Mouse (Mus musculus) skeletal muscle tissue, adult 2 months (tissue): ENCODE data around the gene Disp3.

Source experiments
- DNase-seq: peaks from one replicate; pipeline ENCODE4 v3.0.0-alpha.2; 2012; ENCODE audit warnings: low read depth, low spot score

Disp3 gene

DNA sequence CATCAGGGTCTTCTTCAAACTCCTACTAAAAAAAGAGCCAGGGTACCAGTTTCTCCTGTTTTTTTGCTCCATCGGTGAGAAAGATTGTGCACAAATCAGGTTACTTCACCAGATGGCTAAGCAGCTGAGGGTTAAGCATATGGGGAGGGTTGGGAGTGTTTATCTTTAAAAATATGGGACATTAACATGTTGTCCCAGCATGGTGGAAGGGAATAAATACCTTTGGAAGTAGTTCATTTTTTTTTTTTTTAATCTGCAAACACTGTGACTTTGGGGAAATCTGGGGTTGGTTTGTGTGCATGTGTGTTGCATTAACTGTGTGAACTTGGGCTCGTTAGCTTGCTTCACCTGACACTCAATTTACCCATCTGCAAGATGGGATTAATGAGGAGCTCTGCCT is 3.3 kb upstream of the Disp3 start:
- no peak for DNase-seq

- peak; percentile 11 for DNase-seq
These were observed 337 bp upstream of the Disp3 start for GRCm38 (mm10) chr4:148288055-148288549.

- no peak for DNase-seq
These were observed 724 bp downstream of the Disp3 start for GRCm38 (mm10) chr4:148287041-148287440.

GRCm38 (mm10) chr4:148286226-148287031 is 1.3 kb downstream of the Disp3 start:
- no peak for DNase-seq

GRCm38 (mm10) chr4:148284219-148284618 is 3.5 kb downstream of the Disp3 start:
- DNase-seq = no peak

GRCm38 (mm10) chr4:148276816-148277491 is 10.8 kb downstream of the Disp3 start:
- no peak for DNase-seq

- no peak for DNase-seq
These were observed 13.1 kb downstream of the Disp3 start for GRCm38 (mm10) chr4:148274671-148275070.

- DNase-seq = no peak
These were observed 14.5 kb downstream of the Disp3 start for GRCm38 (mm10) chr4:148273229-148273628.

GRCm38 (mm10) chr4:148271656-148272055 is 16.1 kb downstream of the Disp3 start:
- no peak for DNase-seq

GRCm38 (mm10) chr4:148266973-148267507 is 20.7 kb downstream of the Disp3 start:
- DNase-seq = no peak

DNA sequence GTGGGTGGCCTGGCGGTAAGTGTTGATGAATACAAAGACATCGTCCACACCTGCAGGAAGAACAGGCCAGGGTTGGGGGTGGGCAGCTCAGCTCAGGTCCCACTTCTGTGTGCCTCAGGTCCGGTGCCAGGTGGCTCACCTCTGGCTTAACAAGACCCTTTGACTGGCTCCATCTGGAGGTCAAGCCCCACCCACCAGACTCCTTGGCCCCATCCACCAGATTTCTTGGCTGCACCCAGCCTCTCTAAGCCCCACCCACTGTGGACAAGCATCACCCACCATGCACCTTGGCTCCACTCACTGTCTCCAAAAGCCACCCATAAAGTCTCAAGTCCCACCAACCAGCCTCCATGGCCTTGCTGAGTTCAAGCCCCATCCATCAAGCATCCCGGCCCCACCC is 27.8 kb downstream of the Disp3 start:
- DNase-seq = no peak

DNA sequence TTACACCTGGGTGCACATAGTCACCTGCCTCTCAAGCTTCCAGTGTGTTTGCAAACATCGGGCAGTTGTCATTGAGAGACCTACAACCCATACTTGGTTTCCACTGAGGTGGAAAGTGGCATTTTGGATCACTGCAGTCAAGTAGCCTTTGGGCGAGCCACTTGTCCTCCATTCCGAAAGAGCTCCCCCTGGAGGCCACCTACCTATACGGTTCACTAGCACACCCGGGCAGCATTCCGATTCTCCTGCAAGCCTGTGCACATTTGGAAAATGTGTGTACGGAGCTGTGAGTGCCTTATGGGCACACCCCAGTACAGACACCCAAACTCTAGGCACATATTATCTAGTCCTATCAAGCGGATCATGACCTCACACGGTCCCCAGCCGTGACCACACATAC is 38.4 kb downstream of the Disp3 start:
- DNase-seq = no peak

DNA sequence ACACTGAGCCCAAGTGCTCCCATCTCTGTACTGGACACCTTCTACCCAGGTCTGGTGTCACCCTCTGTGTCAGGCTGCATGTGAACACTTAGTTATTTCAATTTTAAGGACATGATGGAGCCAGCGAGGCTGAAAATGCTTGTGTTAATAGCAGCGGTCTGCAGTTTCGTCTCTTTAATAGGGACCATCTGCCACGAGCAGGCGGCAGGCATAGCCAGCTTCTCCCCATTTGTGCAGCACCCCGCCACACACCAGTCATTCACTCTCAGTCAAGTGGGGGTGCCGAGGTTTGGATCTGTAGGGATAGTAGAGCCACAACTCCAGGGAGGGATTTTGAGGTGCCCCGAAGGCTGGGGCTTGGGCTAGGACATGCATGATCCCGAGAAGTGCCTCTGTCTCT is 47.4 kb downstream of the Disp3 start:
- no peak for DNase-seq

DNA sequence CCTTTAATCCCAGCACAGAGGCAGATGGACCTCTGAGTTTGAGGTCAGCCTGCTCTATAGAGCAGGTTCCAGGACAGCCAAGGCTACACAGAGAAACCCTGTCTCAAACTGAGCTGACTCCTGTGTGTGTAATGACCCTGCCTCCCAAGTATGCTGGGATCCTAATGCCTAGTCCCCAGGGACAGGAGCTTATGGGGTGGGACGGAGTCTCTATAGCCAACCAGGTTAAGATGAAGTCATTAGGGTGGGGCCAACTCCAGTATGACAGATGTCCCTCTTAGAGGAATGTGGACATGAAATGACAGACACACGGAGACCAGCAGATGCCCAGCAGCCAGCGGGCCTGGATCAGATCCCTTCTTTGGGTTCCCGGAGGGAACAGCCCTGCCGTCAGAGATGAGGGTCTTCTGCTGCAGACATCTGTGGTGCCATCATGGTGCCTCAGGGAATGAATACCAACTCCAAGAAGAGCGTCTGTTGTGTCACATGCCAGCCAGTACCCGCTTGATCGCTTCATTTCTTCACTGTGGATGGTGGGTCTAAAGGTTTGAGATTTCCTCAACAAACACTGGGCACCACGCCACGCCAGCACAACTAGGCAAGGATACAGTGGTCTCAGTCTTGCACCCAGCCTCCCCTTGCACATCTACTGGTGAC is 48.2 kb downstream of the Disp3 start:
- no peak for DNase-seq

- DNase-seq = no peak
These were observed 48.8 kb downstream of the Disp3 start for GRCm38 (mm10) chr4:148238919-148239318.

DNA sequence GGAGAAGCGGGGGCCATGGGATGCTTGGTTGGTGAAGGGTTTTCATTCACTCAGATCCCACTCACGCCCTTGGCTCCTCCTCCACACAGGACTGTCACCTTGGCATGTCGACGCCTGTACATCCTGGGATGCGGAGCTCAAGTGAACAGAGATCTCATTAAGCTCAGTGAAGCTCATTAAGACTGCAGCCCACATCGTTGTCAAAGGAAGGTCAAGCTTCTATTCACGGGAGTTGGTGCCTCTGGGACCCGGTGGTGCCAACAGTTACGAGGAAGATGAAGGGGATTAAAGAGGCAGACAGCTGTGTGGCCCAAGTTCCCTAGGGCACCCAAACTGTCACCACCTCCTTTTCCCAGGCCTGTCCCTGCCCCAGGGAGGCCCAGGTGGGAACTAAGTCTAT is 49.5 kb downstream of the Disp3 start:
- DNase-seq = no peak

DNA sequence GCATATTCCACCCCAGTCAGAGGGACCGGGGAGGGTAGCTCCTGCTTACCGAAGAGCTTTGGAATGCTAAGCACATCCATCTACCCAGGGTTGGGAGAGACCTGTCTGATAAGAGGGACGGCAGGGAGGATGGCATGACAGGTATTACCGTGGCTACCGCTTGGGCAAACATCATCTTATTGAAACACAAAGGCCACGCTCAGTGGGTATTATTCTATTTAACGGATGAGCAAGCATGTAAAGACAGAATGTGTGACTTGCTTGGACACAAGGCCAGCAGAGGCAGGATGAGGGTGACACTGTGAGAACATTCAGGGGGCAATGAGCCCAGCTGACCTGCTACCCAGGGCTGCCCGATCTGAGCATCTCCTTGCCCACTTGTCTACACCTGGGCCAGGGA is 51.1 kb downstream of the Disp3 start:
- DNase-seq = no peak

- no peak for DNase-seq
These were observed 54.7 kb downstream of the Disp3 start for GRCm38 (mm10) chr4:148233061-148233460.

- DNase-seq = no peak
These were observed 55.1 kb downstream of the Disp3 start for GRCm38 (mm10) chr4:148232615-148233014.

- DNase-seq = no peak
These were observed 55.6 kb downstream of the Disp3 start for GRCm38 (mm10) chr4:148232124-148232523.

- DNase-seq = no peak
These were observed 58.1 kb downstream of the Disp3 start for GRCm38 (mm10) chr4:148229646-148230045.

- DNase-seq = no peak
These were observed 64.8 kb downstream of the Disp3 start for GRCm38 (mm10) chr4:148222983-148223382.
